Mouse (Mus musculus) intestine, postnatal 0 days (tissue): ENCODE measurements around the gene Sertad1. TPM values are rescaled to one million over a fixed set of nuclear protein-coding genes. Genes with fewer than 3 reads are reported as not detected.

ENCODE experiments used
- ATAC-seq: fragments of 200-750 bp; cut with Nextera tagmentation; 2 replicates; pipeline ENCODE4 v1.8.0; 2017; ENCODE audit warnings: mild to moderate bottlenecking, moderate TSS enrichment, moderate library complexity
- H3K27ac ChIP-seq: fragments of 300-500 bp; sonication (generic); 2 replicates; pipeline ENCODE4 v1.5.1; 2014; ENCODE audit warnings: mild to moderate bottlenecking, low read depth, low read length, moderate library complexity
- H3K27me3 ChIP-seq: fragments of 300-500 bp; sonication (generic); replicated peaks from 2 replicates; pipeline ENCODE4 v1.6.1; 2014; ENCODE audit warnings: low read length, mixed read lengths; ENCODE audit not compliant: control insufficient read depth, insufficient read depth
- H3K36me3 ChIP-seq: fragments of 300-500 bp; sonication (generic); 2 replicates; pipeline ENCODE4 v1.6.1; 2014; ENCODE audit warnings: mild to moderate bottlenecking, moderate library complexity; ENCODE audit not compliant: control insufficient read depth, insufficient read depth
- H3K4me1 ChIP-seq: fragments of 300-500 bp; sonication (generic); replicated peaks from 2 replicates; pipeline ENCODE4 v1.6.1; 2014; ENCODE audit warnings: antibody characterized with exemption, low read length, mixed read lengths; ENCODE audit not compliant: control insufficient read depth, insufficient read depth
- H3K4me2 ChIP-seq: fragments of 300-500 bp; sonication (generic); replicated peaks from 2 replicates; pipeline ENCODE4 v1.6.1; 2014; ENCODE audit warnings: low read depth, mild to moderate bottlenecking, moderate library complexity
- H3K4me3 ChIP-seq: fragments of 300-500 bp; sonication (generic); 2 replicates; pipeline ENCODE4 v1.5.1; 2014; ENCODE audit warnings: low read depth, low read length
- H3K9ac ChIP-seq: fragments of 300-500 bp; sonication (generic); 2 replicates; pipeline ENCODE4 v1.6.1; 2014; ENCODE audit warnings: mild to moderate bottlenecking, low read depth, low read length
- H3K9me3 ChIP-seq: fragments of 300-500 bp; sonication (generic); 2 replicates; pipeline ENCODE4 v1.6.1; 2016; ENCODE audit warnings: mixed run types; ENCODE audit not compliant: control insufficient read depth
- CTCF ChIP-seq: sonication (generic); IDR thresholded peaks from 2 replicates; pipeline ENCODE4 v1.5.1; 2016; ENCODE audit warnings: low read depth, mild to moderate bottlenecking, control low read depth, antibody characterized with exemption, moderate library complexity
- WGBS: fragments of 180-500 bp; shearing (Covaris S2); extraction: QIAGEN DNeasy Blood & Tissue Kit; methylation state at CpG from one replicate; pipeline ENCODE4 v1.1.7; 2014; 5-methylcytosine and 5-hydroxymethylcytosine counted together
- polyA plus RNA-seq: library from polyadenylated mRNA; unstranded; fragments of >200 nt; fragmentation: Nextera tagmentation; extraction: Ambion mirVana; gene quantifications from 2 replicates; pipeline ENCODE4 v1.2.1, GENCODE M21; 2015

Gene Sertad1
- polyA plus RNA-seq, 1 experiment from 2014 or later = 42.7 TPM

DNA sequence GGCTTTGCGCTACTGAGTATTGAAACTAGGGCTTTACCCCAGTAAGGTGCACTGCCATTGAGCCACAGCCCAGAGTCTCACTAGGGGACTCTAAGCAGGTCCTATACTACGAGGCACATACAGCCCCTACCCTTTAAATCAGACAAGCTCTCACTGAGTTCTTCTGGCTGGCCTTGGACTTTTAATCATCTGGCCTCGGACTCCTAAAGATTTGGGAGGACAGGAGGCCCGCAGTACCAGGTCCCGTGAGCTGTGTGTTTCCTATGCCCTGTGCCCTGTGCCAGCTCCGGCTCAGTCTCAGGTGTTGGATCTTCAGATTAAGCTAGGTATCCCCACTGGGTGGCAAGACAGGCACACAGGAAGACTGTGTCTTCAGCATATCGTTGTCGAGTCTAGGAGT lies 51.3 kb downstream of the Sertad1 start:
- Histone ChIP-seq H3K4me3 (no peak overlapping the region), H3K36me3 (peaks cover 18% of the 10 kb centered on the region; the same call in 1 of the 2 replicates), H3K27me3 (no peaks in the 10 kb centered on the region), H3K27ac (no peak overlapping the region), H3K4me1 (no peaks in the 10 kb centered on the region), H3K9ac (no peak overlapping the region), H3K4me2 (no peak overlapping the region), H3K9me3 (no peaks in the 10 kb centered on the region)
- WGBS = 77% methylated on average over 8 of the region's 8 CpGs
- TF ChIP-seq CTCF = no peak
- ATAC-seq = no peak

GRCm38 (mm10) chr7:27538797-27539196 lies 52.1 kb downstream of the Sertad1 start:
- no peaks in the 10 kb centered on the region for H3K9me3 ChIP-seq
- H3K4me2 ChIP-seq = no peak overlapping the region
- H3K4me3 ChIP-seq = no peak overlapping the region
- no peak overlapping the region for H3K9ac ChIP-seq
- TF ChIP-seq CTCF = no peak
- no peaks in the 10 kb centered on the region for H3K4me1 ChIP-seq
- no peaks in the 10 kb centered on the region for H3K27me3 ChIP-seq
- 90% methylated on average over 2 of the region's 2 CpGs for WGBS
- no peak for ATAC-seq
- no peak overlapping the region for H3K27ac ChIP-seq
- peaks cover 14% of the 10 kb centered on the region; the same call in 1 of the 2 replicates for H3K36me3 ChIP-seq

Other genes starting within 250 kb of the Sertad1 start
- 6.6 and 7.5 TPM in 2 replicates for gene Numbl, start 228.5 kb upstream of the Sertad1 start, polyA plus RNA-seq
- gene Ltbp4, start 149.2 kb upstream of the Sertad1 start, polyA plus RNA-seq = 40.7 and 43.7 TPM in 2 replicates
- gene Shkbp1, start 130.9 kb upstream of the Sertad1 start, polyA plus RNA-seq = 26.9 and 29.1 TPM in 2 replicates
- 0.61 and 0.72 TPM in 2 replicates for gene Gm20479, start 129.5 kb upstream of the Sertad1 start, polyA plus RNA-seq
- 0.17 and 0.26 TPM in 2 replicates for gene Sptbn4, start 39.2 kb upstream of the Sertad1 start, polyA plus RNA-seq
- 60.4 and 67.3 TPM in 2 replicates for gene Blvrb, start 38.9 kb upstream of the Sertad1 start, polyA plus RNA-seq
- gene Sertad3, start 13.1 kb upstream of the Sertad1 start, polyA plus RNA-seq = 22.8 and 24.0 TPM in 2 replicates
- gene Prx, start 12.4 kb downstream of the Sertad1 start, polyA plus RNA-seq = 1.3 and 1.4 TPM in 2 replicates
- gene Hipk4, start 36.4 kb downstream of the Sertad1 start, polyA plus RNA-seq = 0.10 and 0.24 TPM in 2 replicates
- 45.8 and 48.7 TPM in 2 replicates for gene Pld3, start 66.3 kb downstream of the Sertad1 start, polyA plus RNA-seq
- gene 2310022A10Rik, start 66.3 kb downstream of the Sertad1 start, polyA plus RNA-seq = 9.0 and 10.2 TPM in 2 replicates
- 35.8 and 36.4 TPM in 2 replicates for gene Akt2, start 104.6 kb downstream of the Sertad1 start, polyA plus RNA-seq
- 1.3 and 1.6 TPM in 2 replicates for gene Ttc9b, start 167.0 kb downstream of the Sertad1 start, polyA plus RNA-seq
- gene Map3k10, start 187.7 kb downstream of the Sertad1 start, polyA plus RNA-seq = 3.2 and 3.6 TPM in 2 replicates
- gene Zfp607b, start 202.4 kb downstream of the Sertad1 start, polyA plus RNA-seq = 1.1 and 1.2 TPM in 2 replicates
- gene Zfp60, start 244.5 kb downstream of the Sertad1 start, polyA plus RNA-seq = 6.7 and 8.5 TPM in 2 replicates